Mouse (Mus musculus) natural killer cell, adult 2 months (primary cell): ENCODE results near the gene Tmem233.

ENCODE experiments used
- DNase-seq, 2 experiments: peaks; one replicate each; pipeline ENCODE4 v3.0.0; 2022; ENCODE audit warnings: low spot score in 2 of 2

Gene Tmem233

GRCm38 (mm10) chr5:116004271-116004670, 78.8 kb downstream of the Tmem233 start:
- DNase-seq = no peak

DNA sequence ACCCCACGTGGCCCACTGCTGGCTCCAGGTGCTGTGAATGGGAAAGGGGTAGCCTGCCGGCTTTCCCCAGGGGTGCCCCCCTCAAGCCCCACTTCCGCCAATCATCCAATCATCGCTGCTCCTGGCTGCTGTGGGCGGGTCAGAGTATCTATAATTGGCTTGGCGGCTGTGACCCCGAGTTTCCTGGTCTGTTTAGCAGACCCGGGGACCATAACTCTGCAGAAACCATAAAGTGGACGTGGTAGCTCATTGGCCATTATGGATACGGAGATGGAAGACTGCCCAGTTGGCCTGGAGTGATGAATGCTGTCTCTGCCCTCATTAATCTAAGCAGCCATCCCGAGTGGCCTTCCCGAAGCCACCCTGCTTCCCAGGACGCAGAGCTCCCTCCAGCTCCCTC, 79.2 kb downstream of the Tmem233 start:
- DNase-seq = no peak

DNA sequence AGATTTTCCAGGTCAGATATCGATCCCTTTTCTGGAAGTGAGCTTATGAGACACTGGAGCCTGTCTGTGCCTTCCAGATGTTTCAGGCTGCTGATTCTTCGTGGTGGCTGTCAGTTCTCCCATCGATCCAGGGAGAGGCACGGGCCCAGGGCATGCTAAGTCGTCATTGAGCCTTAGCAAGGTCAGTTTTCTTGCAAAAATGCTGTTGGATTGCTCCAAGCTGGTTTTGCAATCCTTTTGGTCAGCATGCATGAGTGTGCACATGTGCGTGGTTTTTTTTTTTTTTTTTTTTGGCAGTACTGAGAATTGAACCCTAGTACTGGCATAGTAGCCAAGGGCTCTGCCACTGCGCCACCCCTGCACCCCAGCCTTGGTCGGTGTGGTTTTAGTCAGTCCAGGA, 79.9 kb downstream of the Tmem233 start:
- no peak for DNase-seq

DNA sequence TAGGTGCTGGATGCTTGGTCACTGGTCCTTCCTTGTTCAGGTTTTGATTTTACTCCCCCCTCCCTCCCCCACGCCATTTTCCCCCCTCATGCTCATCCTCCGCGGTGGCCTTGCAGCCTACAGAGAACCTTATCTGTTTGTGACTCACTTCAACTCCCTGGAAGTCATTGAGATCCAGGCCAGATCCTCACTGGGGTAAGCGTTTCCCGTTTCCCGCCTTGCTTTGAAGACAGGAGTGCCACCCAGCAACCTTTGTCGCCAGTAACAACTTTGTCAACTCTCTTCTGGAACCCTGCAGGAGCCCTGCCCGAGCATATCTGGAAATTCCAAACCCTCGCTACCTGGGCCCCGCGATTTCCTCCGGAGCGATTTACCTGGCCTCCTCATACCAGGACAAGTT, 85.7 kb downstream of the Tmem233 start:
- DNase-seq = no peak

DNA sequence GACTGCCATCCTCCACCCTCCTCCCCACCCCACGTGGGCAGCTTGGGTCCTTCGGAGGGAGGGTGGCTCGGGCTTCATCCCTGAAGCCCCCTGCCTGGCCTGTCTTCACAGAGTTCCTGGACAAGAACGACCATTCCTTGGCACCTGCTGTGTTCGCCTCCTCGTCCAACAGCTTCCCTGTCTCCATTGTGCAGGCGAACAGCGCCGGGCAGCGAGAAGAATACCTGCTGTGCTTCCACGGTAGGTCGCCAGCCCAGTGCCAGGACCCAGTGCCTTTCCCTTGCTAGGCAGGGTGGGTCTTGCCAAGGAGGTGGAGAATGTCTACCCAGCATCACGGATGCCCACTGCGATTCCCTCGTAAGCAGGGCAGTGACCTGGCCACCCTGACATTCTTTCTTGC, 88.9 kb downstream of the Tmem233 start:
- no peak for DNase-seq

GRCm38 (mm10) chr5:115991717-115992116, 91.3 kb downstream of the Tmem233 start:
- no peak for DNase-seq
